Mouse (Mus musculus): ENCODE data around the gene Fignl1. TPM values are rescaled to one million over a fixed set of nuclear protein-coding genes. Genes with fewer than 3 reads are reported as not detected.

Gene Fignl1
- polyA plus RNA-seq, 1 experiment from 2014 or later, result 76.7 TPM

DNA sequence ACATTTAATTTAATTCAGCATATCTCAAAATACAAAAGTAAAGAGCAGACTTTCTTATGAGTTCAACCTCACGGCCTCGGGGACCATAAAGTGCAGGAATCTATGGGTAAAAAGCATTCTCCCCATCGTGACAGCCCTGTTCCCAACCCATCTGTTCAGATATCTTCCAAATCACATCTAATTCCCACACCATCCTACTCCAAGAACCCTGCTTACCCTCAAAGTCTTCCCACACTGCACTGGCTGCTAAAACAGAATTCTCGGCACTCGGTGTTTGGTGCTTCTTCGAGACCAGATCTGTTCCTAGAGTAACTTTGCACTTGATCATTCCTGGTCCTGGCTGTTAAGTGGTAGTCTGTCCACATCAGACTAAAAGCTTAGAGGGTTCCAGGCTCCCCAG is 30.4 kb downstream of the Fignl1 start:
- Histone ChIP-seq H3K27me3 (replicated peaks) (no peaks in the 10 kb centered on the region), H3K27ac (ENCODE audit: poor library complexity, severe bottlenecking) (no peak overlapping the region), H3K4me2 (no peak overlapping the region), H3K36me3 (no peaks in the 10 kb centered on the region), H3K4me1 (replicated peaks) (no peaks in the 10 kb centered on the region), H3K9me3 (replicated peaks) (no peaks in the 10 kb centered on the region), H3K9ac (no peak overlapping the region), H3K4me3 (no peak overlapping the region)
- ATAC-seq (ENCODE audit: insufficient number of reproducible peaks, low FRiP score), result no peak
- 85% methylated on average over 6 of the region's 6 CpGs for WGBS

DNA sequence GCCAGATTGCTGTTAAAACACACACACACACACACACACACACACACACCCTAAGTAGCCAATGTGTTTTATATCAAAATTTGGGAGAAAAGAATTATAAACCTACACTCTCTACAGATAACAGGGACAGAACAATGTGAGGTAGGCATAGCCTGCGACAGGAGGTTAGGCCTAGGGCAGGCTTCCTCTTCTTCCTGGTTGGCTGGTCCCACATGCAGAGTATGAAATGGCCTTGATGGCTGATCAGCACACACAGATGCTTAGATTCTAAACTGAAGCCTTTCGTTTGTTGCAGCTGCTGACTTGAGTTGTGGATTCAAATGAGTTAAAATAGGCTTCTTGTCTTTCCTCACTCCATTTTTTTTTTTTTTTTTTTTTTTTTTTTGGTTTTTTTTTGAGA is 31.0 kb downstream of the Fignl1 start:
- 73% methylated on average over 2 of the region's 2 CpGs for WGBS
- Histone ChIP-seq H3K27ac (ENCODE audit: poor library complexity, severe bottlenecking) (no peak overlapping the region), H3K9ac (no peak overlapping the region), H3K4me2 (no peak overlapping the region), H3K36me3 (no peaks in the 10 kb centered on the region), H3K4me1 (replicated peaks) (no peaks in the 10 kb centered on the region), H3K9me3 (replicated peaks) (no peaks in the 10 kb centered on the region), H3K27me3 (replicated peaks) (no peaks in the 10 kb centered on the region), H3K4me3 (no peak overlapping the region)
- ATAC-seq (ENCODE audit: insufficient number of reproducible peaks, low FRiP score), result no peak

DNA sequence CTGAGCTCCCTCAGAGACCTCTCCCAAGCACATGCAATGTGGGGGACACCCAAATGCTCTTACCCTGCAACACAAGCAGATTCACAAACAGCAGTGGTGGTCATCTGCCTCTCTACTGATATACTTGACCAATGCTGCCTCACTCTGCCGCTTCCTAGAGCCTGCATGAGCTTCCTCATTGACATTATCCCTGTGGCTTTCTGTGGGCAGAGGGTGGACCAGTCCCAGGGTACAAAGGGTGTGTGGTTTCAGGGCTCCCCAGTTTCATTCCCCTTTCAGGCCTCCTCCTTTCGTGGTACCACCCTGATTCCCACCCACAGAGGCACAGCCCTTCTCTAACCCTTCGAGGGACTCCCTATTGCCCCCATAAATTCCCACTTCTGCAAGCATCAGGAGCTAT is 31.5 kb downstream of the Fignl1 start:
- Histone ChIP-seq H3K9ac (no peak overlapping the region), H3K4me1 (replicated peaks) (no peaks in the 10 kb centered on the region), H3K9me3 (replicated peaks) (no peaks in the 10 kb centered on the region), H3K4me2 (no peak overlapping the region), H3K27ac (ENCODE audit: poor library complexity, severe bottlenecking) (no peak overlapping the region), H3K4me3 (no peak overlapping the region), H3K36me3 (no peaks in the 10 kb centered on the region), H3K27me3 (replicated peaks) (no peaks in the 10 kb centered on the region)
- WGBS, result 83% methylated on average over 3 of the region's 3 CpGs
- ATAC-seq (ENCODE audit: insufficient number of reproducible peaks, low FRiP score), result no peak

- Histone ChIP-seq H3K4me3 (no peak overlapping the region), H3K36me3 (no peaks in the 10 kb centered on the region), H3K4me2 (no peak overlapping the region), H3K27me3 (replicated peaks) (no peaks in the 10 kb centered on the region), H3K9me3 (replicated peaks) (no peaks in the 10 kb centered on the region), H3K4me1 (replicated peaks) (no peaks in the 10 kb centered on the region), H3K9ac (no peak overlapping the region), H3K27ac (ENCODE audit: poor library complexity, severe bottlenecking) (no peak overlapping the region)
- 74% methylated on average over 7 of the region's 7 CpGs for WGBS
- ATAC-seq (ENCODE audit: insufficient number of reproducible peaks, low FRiP score), result no peak
Observed at GRCm38 (mm10) chr11:11776822-11777174, 32.0 kb downstream of the Fignl1 start.

DNA sequence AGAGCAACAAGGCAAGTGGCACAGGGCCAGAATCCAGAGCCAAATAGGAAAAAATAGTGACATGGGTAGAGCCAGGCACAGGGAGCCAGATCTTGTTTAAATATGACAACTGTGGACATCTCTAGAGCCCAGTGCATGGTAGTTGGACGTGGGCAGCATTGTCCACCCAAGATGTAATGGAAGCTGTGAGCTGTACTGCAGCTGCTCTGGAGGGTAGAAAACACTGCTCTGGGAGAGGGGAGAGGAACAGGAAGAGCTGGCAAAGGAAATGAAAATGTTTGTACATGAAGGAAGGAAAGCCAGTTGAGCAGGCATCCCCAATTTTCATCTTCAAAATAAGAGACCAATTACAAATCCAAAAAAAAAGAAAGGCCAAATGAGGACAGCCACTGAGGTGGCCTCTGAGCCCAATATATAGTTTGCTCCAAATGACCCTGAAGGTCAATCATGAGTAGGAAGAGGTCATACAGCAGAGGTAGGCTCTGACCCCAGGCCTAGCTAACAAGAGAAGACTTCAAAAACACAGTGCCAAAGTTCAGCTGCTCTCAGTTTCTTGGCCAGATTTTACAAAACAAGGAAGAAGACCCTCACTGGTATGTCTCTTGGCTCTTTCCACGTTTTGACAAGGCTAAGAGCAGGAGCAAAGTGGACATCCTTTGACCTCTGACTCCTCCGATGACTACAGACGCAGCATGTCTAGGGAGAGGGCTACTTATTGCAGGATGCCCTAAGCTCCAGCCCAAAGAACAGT is 32.5 kb downstream of the Fignl1 start:
- Histone ChIP-seq H3K27ac (ENCODE audit: poor library complexity, severe bottlenecking) (no peak overlapping the region), H3K27me3 (replicated peaks) (no peaks in the 10 kb centered on the region), H3K9me3 (replicated peaks) (no peaks in the 10 kb centered on the region), H3K4me2 (no peak overlapping the region), H3K4me3 (no peak overlapping the region), H3K36me3 (no peaks in the 10 kb centered on the region), H3K9ac (no peak overlapping the region), H3K4me1 (replicated peaks) (no peaks in the 10 kb centered on the region)
- ATAC-seq (ENCODE audit: insufficient number of reproducible peaks, low FRiP score), result no peak
- WGBS, result 68% methylated on average over 4 of the region's 4 CpGs

- ATAC-seq (ENCODE audit: insufficient number of reproducible peaks, low FRiP score), result no peak
Observed at GRCm38 (mm10) chr11:11774893-11775292, 33.9 kb downstream of the Fignl1 start.

DNA sequence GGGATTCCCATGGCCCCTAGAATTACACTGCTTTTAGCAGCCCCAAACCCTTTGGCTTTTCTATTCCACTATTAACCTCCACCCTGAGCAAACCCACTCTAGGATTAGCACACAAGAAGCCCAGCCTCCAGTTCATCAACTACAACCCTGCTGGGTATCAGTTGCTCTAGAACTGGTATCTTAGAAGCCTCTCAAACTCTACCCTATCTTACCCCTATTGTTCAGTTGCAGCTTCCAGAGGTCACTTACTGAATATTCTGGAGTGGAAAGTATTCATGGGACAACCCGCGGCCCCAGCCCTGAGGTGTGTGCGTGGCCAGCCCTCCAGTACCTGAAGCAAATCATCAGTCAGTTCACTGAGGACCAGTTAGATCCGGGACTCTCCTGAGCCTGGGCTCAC is 34.4 kb downstream of the Fignl1 start:
- no peak for ATAC-seq (ENCODE audit: insufficient number of reproducible peaks, low FRiP score)
- 92% methylated on average over 4 of the region's 4 CpGs for WGBS
- no peak overlapping the region for H3K9ac ChIP-seq

More at GRCm38 (mm10) chr11:11774893-11775292, 33.9 kb downstream of the Fignl1 start:
- 87% methylated on average over 5 of the region's 5 CpGs for WGBS
- Histone ChIP-seq H3K4me3 (no peak overlapping the region), H3K4me1 (replicated peaks) (no peaks in the 10 kb centered on the region), H3K9ac (no peak overlapping the region), H3K27me3 (replicated peaks) (no peaks in the 10 kb centered on the region), H3K27ac (ENCODE audit: poor library complexity, severe bottlenecking) (no peak overlapping the region), H3K9me3 (replicated peaks) (no peaks in the 10 kb centered on the region), H3K4me2 (no peak overlapping the region), H3K36me3 (no peaks in the 10 kb centered on the region)

DNA sequence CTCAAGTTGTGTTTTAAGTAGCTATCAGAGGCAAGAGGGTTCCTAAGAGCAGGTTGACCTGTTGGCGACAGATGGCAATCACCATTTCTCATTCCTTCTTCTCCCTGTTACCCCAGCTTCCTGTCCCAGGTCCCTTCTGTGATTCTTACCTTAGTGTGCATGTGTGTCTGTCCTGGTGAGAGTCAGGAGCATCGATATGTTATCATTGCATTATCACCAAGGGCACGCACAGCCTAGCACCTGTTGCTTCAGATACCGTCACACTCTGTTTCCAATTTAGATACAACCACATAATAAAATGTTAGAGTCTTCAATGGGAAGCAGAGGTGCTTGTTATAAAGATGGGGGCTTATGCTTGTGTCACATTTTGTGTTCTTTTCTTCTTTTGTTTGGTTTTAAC is 36.6 kb downstream of the Fignl1 start:
- no peaks in the 10 kb centered on the region for H3K4me1 ChIP-seq (replicated peaks)
- no peak for ATAC-seq (ENCODE audit: insufficient number of reproducible peaks, low FRiP score)
- WGBS, result 77% methylated on average over 4 of the region's 4 CpGs
- H3K27ac ChIP-seq (ENCODE audit: poor library complexity, severe bottlenecking), result no peak overlapping the region
- no peaks in the 10 kb centered on the region for H3K36me3 ChIP-seq
- no peaks in the 10 kb centered on the region for H3K9me3 ChIP-seq (replicated peaks)
- H3K4me2 ChIP-seq, result no peak overlapping the region
- no peaks in the 10 kb centered on the region for H3K27me3 ChIP-seq (replicated peaks)
- H3K9ac ChIP-seq, result no peak overlapping the region
- no peak overlapping the region for H3K4me3 ChIP-seq

More for the DNA sequence above, 34.4 kb downstream of the Fignl1 start:
- Histone ChIP-seq H3K4me3 (no peak overlapping the region), H3K4me1 (replicated peaks) (no peaks in the 10 kb centered on the region), H3K27me3 (replicated peaks) (no peaks in the 10 kb centered on the region), H3K4me2 (no peak overlapping the region), H3K9me3 (replicated peaks) (no peaks in the 10 kb centered on the region), H3K36me3 (no peaks in the 10 kb centered on the region), H3K27ac (ENCODE audit: poor library complexity, severe bottlenecking) (no peak overlapping the region)

DNA sequence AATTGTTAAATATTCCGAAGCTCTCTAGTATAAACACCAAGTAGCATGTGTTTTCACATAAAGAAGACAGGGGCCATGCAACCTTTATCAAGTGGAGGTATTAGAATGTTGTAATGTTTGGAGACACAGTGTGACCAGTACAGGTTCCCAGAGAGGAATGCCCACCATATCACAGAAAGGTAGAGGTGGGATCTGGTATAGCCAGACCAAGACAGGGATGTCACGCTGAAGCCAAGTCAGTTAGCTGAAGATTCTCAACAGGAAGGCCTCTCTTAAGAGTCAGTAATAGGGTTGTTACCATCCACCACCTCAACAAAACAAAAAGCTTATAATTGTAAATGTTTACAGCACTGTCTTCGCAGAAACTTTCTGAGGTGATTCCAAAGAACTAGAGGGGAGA is 38.1 kb downstream of the Fignl1 start:
- ATAC-seq (ENCODE audit: insufficient number of reproducible peaks, low FRiP score), result no peak
- no peaks in the 10 kb centered on the region for H3K36me3 ChIP-seq
- H3K9me3 ChIP-seq (replicated peaks), result no peaks in the 10 kb centered on the region
- no peak overlapping the region for H3K9ac ChIP-seq
- no peak overlapping the region for H3K4me2 ChIP-seq
- no peaks in the 10 kb centered on the region for H3K27me3 ChIP-seq (replicated peaks)
- H3K27ac ChIP-seq (ENCODE audit: poor library complexity, severe bottlenecking), result no peak overlapping the region
- H3K4me1 ChIP-seq (replicated peaks), result no peaks in the 10 kb centered on the region
- WGBS, result 89% methylated on average over 3 of the region's 3 CpGs
- H3K4me3 ChIP-seq, result no peak overlapping the region

DNA sequence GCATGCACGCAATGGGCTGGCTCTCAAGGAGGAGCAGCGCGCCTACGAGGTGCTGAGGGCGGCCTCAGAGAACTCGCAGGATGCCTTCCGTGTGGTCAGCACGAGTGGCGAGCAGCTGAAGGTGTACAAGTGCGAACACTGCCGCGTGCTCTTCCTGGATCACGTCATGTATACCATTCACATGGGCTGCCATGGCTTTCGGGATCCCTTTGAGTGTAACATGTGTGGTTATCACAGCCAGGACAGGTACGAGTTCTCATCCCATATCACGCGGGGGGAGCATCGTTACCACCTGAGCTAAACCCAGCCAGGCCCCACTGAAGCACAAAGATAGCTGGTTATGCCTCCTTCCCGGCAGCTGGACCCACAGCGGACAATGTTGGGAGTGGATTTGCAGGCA is 39.5 kb downstream of the Fignl1 start:
- Histone ChIP-seq H3K36me3 (no peaks in the 10 kb centered on the region), H3K9me3 (replicated peaks) (no peaks in the 10 kb centered on the region), H3K4me2 (no peak overlapping the region), H3K4me3 (no peak overlapping the region), H3K9ac (no peak overlapping the region), H3K27me3 (replicated peaks) (no peaks in the 10 kb centered on the region), H3K27ac (ENCODE audit: poor library complexity, severe bottlenecking) (no peak overlapping the region), H3K4me1 (replicated peaks) (no peaks in the 10 kb centered on the region)
- 89% methylated on average over 20 of the region's 20 CpGs for WGBS
- ATAC-seq (ENCODE audit: insufficient number of reproducible peaks, low FRiP score), result no peak

DNA sequence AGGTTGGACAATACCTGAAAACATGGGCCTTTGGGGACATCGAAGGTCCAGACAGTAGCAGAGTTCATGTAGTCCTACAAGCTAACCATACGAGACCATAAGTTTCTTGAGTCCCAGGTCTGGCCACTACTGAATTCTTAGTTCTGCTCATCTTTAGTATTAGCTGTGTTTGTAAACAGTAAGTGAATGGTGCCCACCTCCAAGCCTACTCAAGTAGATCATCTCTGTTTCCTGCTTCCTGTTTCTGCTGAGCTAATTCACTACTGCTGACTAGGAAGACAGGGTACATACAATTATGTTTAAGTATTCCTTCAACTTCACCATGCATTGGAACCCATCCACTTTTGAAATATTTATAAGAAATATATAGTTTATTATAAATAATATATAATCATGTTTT is 40.7 kb downstream of the Fignl1 start:
- Histone ChIP-seq H3K27ac (ENCODE audit: poor library complexity, severe bottlenecking) (no peak overlapping the region), H3K27me3 (replicated peaks) (no peaks in the 10 kb centered on the region), H3K4me1 (replicated peaks) (no peaks in the 10 kb centered on the region), H3K4me3 (no peak overlapping the region), H3K9me3 (replicated peaks) (no peaks in the 10 kb centered on the region), H3K4me2 (no peak overlapping the region), H3K36me3 (no peaks in the 10 kb centered on the region), H3K9ac (no peak overlapping the region)
- 76% methylated on average over 2 of the region's 2 CpGs for WGBS
- no peak for ATAC-seq (ENCODE audit: insufficient number of reproducible peaks, low FRiP score)

DNA sequence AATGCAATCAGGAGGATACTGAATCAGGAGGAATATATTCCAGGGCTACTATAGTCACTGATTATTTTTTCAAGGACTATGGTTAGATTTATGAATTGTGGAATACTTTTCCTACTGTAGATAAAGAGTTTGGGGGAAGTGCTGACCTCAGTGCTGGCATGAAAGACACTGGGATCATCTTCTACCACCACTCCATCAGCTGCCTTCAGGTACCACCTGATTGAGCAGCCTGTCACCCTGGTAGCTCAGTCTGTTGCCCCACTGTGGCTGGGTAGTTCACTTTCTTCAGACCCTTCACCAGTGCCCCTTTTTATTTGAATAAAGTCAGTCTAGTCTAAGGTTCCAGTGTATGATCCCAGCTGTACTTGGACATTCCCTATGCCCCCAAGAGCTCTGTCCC is 42.0 kb downstream of the Fignl1 start:
- ATAC-seq (ENCODE audit: insufficient number of reproducible peaks, low FRiP score), result no peak
- H3K4me1 ChIP-seq (replicated peaks), result no peaks in the 10 kb centered on the region
- H3K4me2 ChIP-seq, result no peak overlapping the region
- no peaks in the 10 kb centered on the region for H3K9me3 ChIP-seq (replicated peaks)
- H3K36me3 ChIP-seq, result no peaks in the 10 kb centered on the region
- H3K9ac ChIP-seq, result no peak overlapping the region
- H3K27me3 ChIP-seq (replicated peaks), result no peaks in the 10 kb centered on the region
- no peak overlapping the region for H3K27ac ChIP-seq (ENCODE audit: poor library complexity, severe bottlenecking)
- H3K4me3 ChIP-seq, result no peak overlapping the region
